Mouse (Mus musculus) forelimb bud, embryonic 11.5 days (tissue): Measurements from ENCODE around the gene Prss12.

Experiments
- DNase-seq: peaks from one replicate; pipeline ENCODE4 v3.0.0-alpha.2; 2012; ENCODE audit warnings: low read depth, low spot score

The Prss12 gene

GRCm38 (mm10) chr3:123446708-123447537 is at the start of gene Prss12:
Gene Prss12, plus strand, starts transcription at chr3:123446913.
- peak; percentile 20 for DNase-seq

- no peak for DNase-seq
Measured at GRCm38 (mm10) chr3:123397562-123398481, 48.9 kb upstream of the Prss12 start.

- no peak for DNase-seq
Measured at GRCm38 (mm10) chr3:123404945-123405344, 41.8 kb upstream of the Prss12 start.

- DNase-seq, result no peak
Measured at GRCm38 (mm10) chr3:123411821-123412578, 34.7 kb upstream of the Prss12 start.

GRCm38 (mm10) chr3:123413173-123413572 is 33.5 kb upstream of the Prss12 start:
- DNase-seq, result no peak

DNA sequence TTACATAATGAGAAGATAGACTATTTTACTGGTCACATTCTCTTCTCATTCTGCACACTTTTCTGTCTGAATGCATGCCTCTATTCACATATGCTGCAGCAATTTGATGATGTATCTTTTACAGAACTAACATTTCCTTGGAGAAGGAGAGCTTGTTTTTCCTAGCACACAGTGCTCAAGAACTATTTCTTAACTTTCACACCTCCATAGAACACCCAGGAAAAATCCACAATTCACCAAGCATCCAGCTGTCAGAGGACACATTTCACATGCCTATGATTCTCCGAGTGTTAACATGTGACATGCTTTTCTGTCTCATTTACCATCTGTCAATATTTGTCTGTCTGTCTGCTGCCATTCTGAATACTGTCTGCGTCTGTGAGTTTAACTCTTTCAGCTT is 21.1 kb upstream of the Prss12 start:
- DNase-seq, result no peak

GRCm38 (mm10) chr3:123428005-123428404 is 18.7 kb upstream of the Prss12 start:
- DNase-seq, result no peak

GRCm38 (mm10) chr3:123429597-123430458 is 16.9 kb upstream of the Prss12 start:
- DNase-seq, result no peak

DNA sequence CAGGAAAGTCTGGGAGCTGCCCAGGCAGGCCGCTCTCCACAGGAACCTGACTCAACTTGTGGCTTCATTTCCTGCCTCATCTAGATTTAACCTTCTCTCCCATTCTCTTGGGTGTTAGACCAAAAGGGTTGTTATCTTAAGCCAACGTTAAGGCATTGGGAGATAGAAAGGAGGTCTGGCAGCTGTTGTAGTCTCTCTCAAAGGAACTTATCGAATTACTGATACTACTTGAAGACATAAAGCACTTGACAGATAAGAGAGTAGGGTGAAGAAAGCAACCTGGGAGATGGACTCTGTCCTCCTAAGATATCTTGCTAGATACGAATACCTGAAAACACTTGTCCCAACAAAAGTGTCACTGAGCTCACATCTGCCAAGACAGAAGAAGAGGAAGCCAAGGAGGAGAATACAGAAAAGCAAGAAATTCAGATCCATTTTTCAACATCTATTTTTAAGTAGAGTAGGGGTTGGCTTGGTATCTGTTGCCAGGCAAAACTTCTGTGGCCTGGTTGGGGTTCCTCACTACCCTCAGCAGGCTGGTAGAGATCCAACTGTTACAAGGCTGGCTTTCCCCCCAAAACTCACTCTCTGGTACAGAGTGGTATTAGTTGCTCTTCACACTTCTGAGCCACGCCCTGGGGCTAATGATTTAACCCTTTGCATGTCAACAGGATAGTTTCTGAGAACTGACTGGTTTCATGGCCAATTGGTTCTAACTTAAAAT is 14.6 kb upstream of the Prss12 start:
- DNase-seq, result no peak

- no peak for DNase-seq
Measured at GRCm38 (mm10) chr3:123433362-123433761, 13.4 kb upstream of the Prss12 start.

DNA sequence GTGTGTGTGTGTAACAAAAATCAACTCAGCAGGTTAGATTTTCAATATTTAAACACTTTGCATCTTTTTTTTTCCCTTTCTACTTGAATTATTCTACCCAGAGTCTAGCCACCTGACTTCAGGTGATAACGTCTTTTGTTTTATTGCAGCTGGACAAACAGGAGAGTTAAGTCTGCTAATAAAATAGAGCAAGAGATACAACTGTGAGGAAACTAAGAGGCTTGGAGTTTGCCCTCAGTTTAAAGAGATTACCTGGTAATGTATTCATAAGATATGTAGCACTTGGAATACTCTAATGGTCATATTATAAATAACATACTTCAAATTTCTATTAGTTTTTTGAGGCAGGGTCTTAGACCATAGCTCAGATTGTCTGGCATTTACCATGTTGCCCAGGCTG is 9.1 kb upstream of the Prss12 start:
- no peak for DNase-seq

- no peak for DNase-seq
Measured at GRCm38 (mm10) chr3:123440490-123440889, 6.2 kb upstream of the Prss12 start.

- DNase-seq, result no peak
Measured at GRCm38 (mm10) chr3:123444466-123444865, 2.2 kb upstream of the Prss12 start.

- DNase-seq, result peak; percentile 18
Measured at GRCm38 (mm10) chr3:123447538-123448059, 886 bp downstream of the Prss12 start.

- DNase-seq, result peak; percentile 24
Measured at GRCm38 (mm10) chr3:123448096-123448495, 1.4 kb downstream of the Prss12 start.

DNA sequence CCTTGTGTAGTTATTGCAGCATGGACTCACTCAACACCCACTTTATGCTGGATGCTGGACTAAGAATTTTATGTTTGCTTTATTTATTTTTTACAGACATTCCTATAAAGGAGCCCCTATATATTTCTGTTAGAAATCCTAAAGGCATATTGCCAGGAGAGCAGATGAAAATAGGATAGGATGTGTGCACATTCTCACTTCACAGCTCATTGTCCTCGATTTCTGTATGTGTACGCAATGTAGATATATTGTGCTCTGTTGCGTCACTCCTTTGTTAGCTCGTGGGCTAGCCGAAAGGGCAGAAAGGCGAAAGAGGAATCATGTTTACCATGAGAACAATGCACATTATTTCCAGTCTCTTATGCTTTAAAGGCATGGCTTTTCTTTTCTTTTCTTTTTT is 3.4 kb downstream of the Prss12 start:
- no peak for DNase-seq

- DNase-seq, result no peak
Measured at GRCm38 (mm10) chr3:123452904-123453303, 6.2 kb downstream of the Prss12 start.

DNA sequence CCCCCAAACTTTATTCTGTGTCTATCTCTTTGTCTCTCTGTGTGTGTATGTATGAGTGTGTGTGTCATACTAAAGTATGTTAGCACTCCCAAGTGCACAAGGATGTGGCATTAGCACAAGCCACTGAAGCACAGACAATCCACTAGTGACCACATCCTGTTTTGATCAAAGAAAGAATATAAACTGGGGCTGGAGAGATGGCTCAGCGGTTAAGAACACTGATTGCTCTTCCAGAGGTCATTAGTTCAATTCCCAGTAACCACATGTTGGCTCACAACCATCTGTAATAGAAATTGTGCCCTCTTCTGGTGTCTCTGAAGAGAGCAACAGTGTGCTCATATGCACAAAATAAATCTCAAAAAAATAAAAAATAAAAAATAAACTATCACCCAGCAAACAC is 12.8 kb downstream of the Prss12 start:
- DNase-seq, result no peak

DNA sequence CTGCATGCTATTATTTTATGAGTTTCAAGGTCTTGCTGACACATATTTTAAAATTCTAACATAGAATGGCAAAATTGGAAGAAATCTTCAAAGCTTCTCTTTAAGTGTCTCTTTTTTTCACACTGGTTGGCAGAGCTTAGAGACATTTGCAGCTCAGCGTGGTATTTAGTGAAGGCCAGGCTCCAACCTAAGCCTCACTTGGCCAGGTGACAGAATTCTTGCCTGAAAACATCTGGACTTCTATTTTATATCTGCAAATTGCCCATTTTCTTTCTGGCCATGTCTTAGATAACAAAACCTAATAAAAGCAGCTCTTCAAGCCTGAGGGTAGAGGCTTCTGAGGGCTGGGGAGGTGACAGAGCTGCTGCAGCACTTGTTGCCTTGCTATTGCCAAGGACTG is 13.7 kb downstream of the Prss12 start:
- no peak for DNase-seq

DNA sequence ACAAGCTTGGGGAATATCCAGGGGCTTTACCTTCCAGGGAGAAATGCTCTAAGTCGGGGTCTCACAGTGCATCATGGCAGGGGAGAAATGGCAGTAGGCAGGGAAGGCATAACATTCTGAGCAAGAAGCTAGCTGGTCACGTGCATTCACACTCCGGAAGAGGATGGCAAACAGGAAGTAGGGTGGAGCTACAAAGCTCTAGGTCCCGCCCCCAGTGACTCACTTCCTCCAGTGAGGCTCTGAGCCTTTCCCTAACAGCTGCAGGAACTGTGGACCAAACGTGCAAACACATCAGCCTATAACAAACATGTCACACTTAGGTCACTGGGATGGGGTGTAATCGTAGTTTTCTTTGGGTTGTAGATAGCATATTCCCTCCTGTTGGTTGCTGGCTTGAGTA is 15.6 kb downstream of the Prss12 start:
- DNase-seq, result no peak
